Mouse (Mus musculus) spleen, adult 2 months (tissue): ENCODE measurements around the gene Padi6. TPM values are rescaled to one million over a fixed set of nuclear protein-coding genes. Genes with fewer than 3 reads are reported as not detected.

ENCODE experiments used
- DNase-seq, 2 experiments: peaks; one replicate each; pipeline versions ENCODE4 v3.0.0 to v3.0.0-alpha.2; 2012 to 2021; ENCODE audit warnings: low spot score in 2 of 2, low read depth in 1 of 2
- H3K27ac ChIP-seq: fragments of 200-500 bp; 2 replicates; pipeline ENCODE4 v1.5.1; 2012; ENCODE audit warnings: low read length, inconsistent platforms; ENCODE audit not compliant: insufficient read depth
- H3K27me3 ChIP-seq: fragments of 200-500 bp; 2 replicates; pipeline ENCODE4 v1.6.1; 2012; ENCODE audit warnings: mild to moderate bottlenecking, moderate library complexity, low read length, inconsistent platforms; ENCODE audit not compliant: control insufficient read depth, insufficient read depth
- H3K36me3 ChIP-seq: fragments of 200-500 bp; 2 replicates; pipeline ENCODE4 v1.6.1; 2012; ENCODE audit warnings: mild to moderate bottlenecking, low read length, inconsistent platforms; ENCODE audit not compliant: control insufficient read depth, insufficient read depth
- H3K4me1 ChIP-seq: fragments of 200-500 bp; 2 replicates; pipeline ENCODE4 v1.6.1; 2011; ENCODE audit warnings: inconsistent platforms; ENCODE audit not compliant: control insufficient read depth, insufficient read depth, insufficient read length
- H3K4me3 ChIP-seq: fragments of 200-500 bp; 2 replicates; pipeline ENCODE4 v1.5.1; 2011; ENCODE audit warnings: mild to moderate bottlenecking, inconsistent platforms; ENCODE audit not compliant: insufficient read depth, insufficient read length; ENCODE audit errors: extremely low read depth
- CTCF ChIP-seq: fragments of 200-500 bp; IDR thresholded peaks from 2 replicates; pipeline ENCODE4 v1.5.1; 2011; ENCODE audit warnings: mild to moderate bottlenecking, inconsistent platforms; ENCODE audit not compliant: insufficient read depth, insufficient read length, insufficient replicate concordance; ENCODE audit errors: extremely low read depth
- POLR2A ChIP-seq: fragments of 200-500 bp; IDR thresholded peaks from 2 replicates; pipeline ENCODE4 v1.6.1; 2011; ENCODE audit warnings: low read depth, low read length, inconsistent platforms
- WGBS: fragments of 180-500 bp; shearing (Covaris S2); methylation state at CpG from one replicate; pipeline ENCODE4 v1.1.7; 2018; 5-methylcytosine and 5-hydroxymethylcytosine counted together
- polyA plus RNA-seq: library from polyadenylated mRNA; depleted of rRNA; stranded (reverse); fragments of >200 nt; gene quantifications from 2 replicates; pipeline ENCODE4 v1.2.3, GENCODE M21; 2012

The Padi6 gene
- polyA plus RNA-seq, 1 experiment: 0.09 TPM

GRCm38 (mm10) chr4:140710781-140711180, 31.7 kb downstream of the Padi6 start:
- WGBS: 84% methylated on average over 10 of the region's 10 CpGs
- TF ChIP-seq CTCF (no peak), POLR2A (no peak)
- H3K27ac ChIP-seq: no peak overlapping the region
- no peak overlapping the region for H3K4me3 ChIP-seq
- no peaks in the 10 kb centered on the region for H3K27me3 ChIP-seq
- DNase-seq: no peak
- no peaks in the 10 kb centered on the region for H3K4me1 ChIP-seq
- H3K36me3 ChIP-seq: peaks cover 68% of the 10 kb centered on the region

GRCm38 (mm10) chr4:140709617-140710016, 32.8 kb downstream of the Padi6 start:
- no peak for DNase-seq
- Histone ChIP-seq H3K36me3 (peaks cover 60% of the 10 kb centered on the region), H3K27me3 (no peaks in the 10 kb centered on the region), H3K27ac (no peak overlapping the region), H3K4me1 (no peaks in the 10 kb centered on the region), H3K4me3 (no peak overlapping the region)
- TF ChIP-seq CTCF (no peak), POLR2A (no peak)
- WGBS: 87% methylated on average over 10 of the region's 10 CpGs

DNA sequence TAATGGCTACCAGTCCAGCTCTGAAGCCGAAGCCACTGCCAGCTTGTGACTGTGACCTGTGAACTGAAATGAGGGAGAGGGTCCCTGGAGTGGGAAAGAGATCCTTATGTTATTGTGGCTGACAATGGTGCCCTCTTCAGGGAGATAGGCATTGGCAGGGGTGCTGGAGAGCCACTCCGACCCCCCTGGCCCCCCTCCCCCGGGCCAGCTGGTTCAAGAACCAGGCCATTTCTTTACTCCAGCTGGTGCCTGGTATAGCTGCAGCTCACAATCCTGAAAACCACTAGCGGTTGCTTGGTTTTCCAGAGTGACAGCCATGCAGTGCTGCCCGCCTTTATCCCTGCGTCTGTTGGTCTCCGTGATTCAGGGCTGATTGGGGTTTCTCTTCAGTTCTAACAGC, 33.3 kb downstream of the Padi6 start:
- H3K4me1 ChIP-seq: no peaks in the 10 kb centered on the region
- WGBS: 89% methylated on average over 7 of the region's 7 CpGs
- no peak overlapping the region for H3K27ac ChIP-seq
- peaks cover 56% of the 10 kb centered on the region for H3K36me3 ChIP-seq
- H3K4me3 ChIP-seq: no peak overlapping the region
- no peak for TF ChIP-seq POLR2A
- TF ChIP-seq CTCF: no peak
- H3K27me3 ChIP-seq: no peaks in the 10 kb centered on the region
- no peak for DNase-seq

DNA sequence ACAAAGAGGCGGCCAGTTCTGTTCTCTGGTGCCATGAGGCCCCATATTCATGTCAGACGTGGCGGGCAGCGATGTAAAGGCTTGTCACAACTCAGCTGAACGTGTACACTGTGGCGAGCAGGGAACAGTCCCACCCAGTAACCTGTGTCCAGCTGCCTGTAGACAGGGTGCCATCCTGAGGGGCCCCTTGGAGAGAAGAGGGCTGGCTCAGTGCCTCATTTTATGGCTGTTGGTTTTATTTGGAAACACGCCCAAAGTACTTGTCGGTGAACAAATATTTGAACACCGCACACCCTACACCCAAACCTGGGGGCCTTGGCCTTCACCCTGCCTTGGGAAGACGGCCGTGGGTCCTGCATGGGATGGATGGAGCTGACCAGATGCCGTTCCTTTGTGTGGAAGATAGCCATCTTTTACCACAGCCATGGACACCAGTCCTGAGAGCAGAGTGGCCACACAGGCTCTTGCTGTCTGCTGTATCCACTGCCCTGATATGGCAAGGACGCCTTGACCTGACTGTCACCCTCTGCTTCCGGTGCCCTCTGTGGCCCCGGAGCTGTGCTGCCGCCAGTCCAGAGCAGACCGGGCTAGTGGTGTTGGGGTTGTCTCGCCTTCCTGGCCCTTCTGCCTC, 34.0 kb downstream of the Padi6 start:
- TF ChIP-seq POLR2A (no peak), CTCF (no peak)
- DNase-seq: no peak
- H3K4me1 ChIP-seq: no peaks in the 10 kb centered on the region; the same call in 1 of the 2 replicates
- no peak overlapping the region for H3K27ac ChIP-seq
- peaks cover 55% of the 10 kb centered on the region for H3K36me3 ChIP-seq
- H3K27me3 ChIP-seq: no peaks in the 10 kb centered on the region
- H3K4me3 ChIP-seq: no peak overlapping the region
- WGBS: 91% methylated on average over 18 of the region's 18 CpGs

DNA sequence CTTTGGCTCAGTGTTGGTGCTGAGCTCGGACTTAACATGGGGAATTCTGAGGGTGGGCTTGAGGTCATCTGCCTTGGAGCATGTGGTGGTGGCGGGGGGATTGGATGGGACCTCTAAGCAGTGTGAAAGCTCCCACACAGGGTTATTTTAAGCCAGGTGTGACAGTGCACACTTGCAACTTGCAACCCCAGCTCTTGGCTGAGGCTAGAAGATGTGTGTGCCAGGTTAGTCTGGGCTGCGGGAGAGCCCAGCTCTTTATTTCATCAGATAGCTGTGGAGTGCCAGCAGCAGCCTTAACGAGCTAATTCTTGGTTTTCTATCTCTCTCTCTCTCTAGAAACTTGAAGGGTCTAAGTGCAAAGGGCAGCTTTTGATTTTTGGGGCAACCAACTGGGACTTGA, 34.8 kb downstream of the Padi6 start:
- 87% methylated on average over 4 of the region's 4 CpGs for WGBS
- no peak overlapping the region for H3K27ac ChIP-seq
- no peak overlapping the region for H3K4me3 ChIP-seq
- DNase-seq: no peak
- no peaks in the 10 kb centered on the region for H3K27me3 ChIP-seq
- H3K4me1 ChIP-seq: peaks cover 3% of the 10 kb centered on the region; the same call in 1 of the 2 replicates
- no peak for TF ChIP-seq POLR2A
- H3K36me3 ChIP-seq: peaks cover 47% of the 10 kb centered on the region

DNA sequence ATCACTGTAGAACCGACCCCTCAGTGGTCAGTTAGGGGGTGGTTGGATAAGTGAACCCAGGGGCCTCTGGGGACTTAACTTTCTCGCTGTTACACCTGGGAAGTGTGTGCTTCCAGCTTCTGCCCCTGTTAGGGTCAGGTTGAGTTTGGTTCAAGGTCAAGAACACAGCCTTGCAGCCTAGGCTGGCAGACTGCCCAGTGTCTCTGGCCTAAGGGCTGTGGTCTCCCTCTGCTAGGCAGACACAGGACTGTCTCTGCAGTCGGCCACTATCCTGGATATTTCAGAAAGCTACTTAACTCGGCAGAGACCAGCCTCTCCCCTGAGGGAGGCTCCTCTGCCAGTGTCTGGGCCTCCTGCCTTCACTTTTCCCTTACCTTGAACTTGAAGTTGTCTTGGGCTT, 38.3 kb downstream of the Padi6 start:
- Histone ChIP-seq H3K4me1 (peaks cover 3% of the 10 kb centered on the region; the same call in 1 of the 2 replicates), H3K4me3 (no peak overlapping the region), H3K27ac (no peak overlapping the region), H3K27me3 (no peaks in the 10 kb centered on the region), H3K36me3 (peaks cover 17% of the 10 kb centered on the region)
- 58% methylated on average over 4 of the region's 4 CpGs for WGBS
- TF ChIP-seq CTCF: no peak
- TF ChIP-seq POLR2A: no peak
- DNase-seq: no peak

- no peak overlapping the region for H3K4me3 ChIP-seq
- peaks cover 3% of the 10 kb centered on the region; the same call in 1 of the 2 replicates for H3K4me1 ChIP-seq
- peaks cover 12% of the 10 kb centered on the region for H3K36me3 ChIP-seq
- no peak for DNase-seq
- no peaks in the 10 kb centered on the region for H3K27me3 ChIP-seq
- TF ChIP-seq CTCF (no peak), POLR2A (no peak)
- H3K27ac ChIP-seq: no peak overlapping the region
- WGBS: 40% methylated on average over 8 of the region's 8 CpGs
These were observed 38.8 kb downstream of the Padi6 start for GRCm38 (mm10) chr4:140703636-140704035.
